Mouse (Mus musculus) cortical plate, adult 2 months (tissue): ENCODE results near the gene Gm9112. TPM values are rescaled to one million over a fixed set of nuclear protein-coding genes. Genes with fewer than 3 reads are reported as not detected.
A peak's percentile ranks its signal among the peaks of the same experiment; 100 is the strongest.
"Not testable (repeated sequence)": the region's sequence is repeated elsewhere in the genome, so short reads cannot be mapped to it uniquely, and the experiment has no call there.

Experiments used
- H3K27ac ChIP-seq: fragments of 200-500 bp; 2 replicates; pipeline ENCODE4 v1.5.1; 2012; ENCODE audit warnings: low read length, control low read depth, inconsistent platforms; ENCODE audit not compliant: insufficient read depth
- H3K4me1 ChIP-seq: fragments of 200-500 bp; 2 replicates; pipeline ENCODE4 v1.6.1; 2011; ENCODE audit warnings: low read length; ENCODE audit not compliant: control insufficient read depth, insufficient read depth
- H3K4me3 ChIP-seq: fragments of 200-500 bp; 2 replicates; pipeline ENCODE4 v1.5.1; 2011; ENCODE audit warnings: mild to moderate bottlenecking, low read length, control low read depth; ENCODE audit not compliant: insufficient read depth
- CTCF ChIP-seq: fragments of 200-500 bp; IDR thresholded peaks from 2 replicates; pipeline ENCODE4 v1.5.1; 2011; ENCODE audit warnings: mild to moderate bottlenecking, control low read depth, low read length; ENCODE audit not compliant: insufficient read depth; ENCODE audit errors: extremely low read depth
- POLR2A ChIP-seq: fragments of 200-500 bp; IDR thresholded peaks from 2 replicates; pipeline ENCODE4 v1.6.1; 2011; ENCODE audit warnings: mild to moderate bottlenecking, low read length, control low read depth; ENCODE audit not compliant: insufficient read depth; ENCODE audit errors: extremely low read depth
- polyA plus RNA-seq: library from polyadenylated mRNA; depleted of rRNA; stranded (reverse); fragments of >200 nt; gene quantifications from 2 replicates; pipeline ENCODE4 v1.2.3, GENCODE M21; 2012; rRNA removed

Gene Gm9112
- not detected in 2 replicates for polyA plus RNA-seq

- H3K4me1 ChIP-seq, H3K4me3 ChIP-seq, H3K27ac ChIP-seq: not testable (repeated sequence)
Measured at GRCm38 (mm10) chrX:102707535-102707934, at the start of gene Gm9112, which contains the start of gene Dmrtc1b. TSS of gene Gm9112 (minus strand) at chrX:102707635. TSS of gene Dmrtc1b (plus strand) at chrX:102707865.

GRCm38 (mm10) chrX:102724226-102724625 lies 16.8 kb upstream of the Gm9112 start:
- H3K4me1 ChIP-seq, H3K4me3 ChIP-seq, H3K27ac ChIP-seq: not testable (repeated sequence)

- H3K27ac ChIP-seq, H3K4me3 ChIP-seq, H3K4me1 ChIP-seq: not testable (repeated sequence)
Measured at GRCm38 (mm10) chrX:102700636-102701035, 6.8 kb downstream of the Gm9112 start.

- H3K4me1 ChIP-seq, H3K27ac ChIP-seq, H3K4me3 ChIP-seq: not testable (repeated sequence)
- TF ChIP-seq CTCF: 0 out of 2 replicates have a peak, but pooled peaks have one; percentile 11
Measured at GRCm38 (mm10) chrX:102689252-102689651, 18.2 kb downstream of the Gm9112 start.

DNA sequence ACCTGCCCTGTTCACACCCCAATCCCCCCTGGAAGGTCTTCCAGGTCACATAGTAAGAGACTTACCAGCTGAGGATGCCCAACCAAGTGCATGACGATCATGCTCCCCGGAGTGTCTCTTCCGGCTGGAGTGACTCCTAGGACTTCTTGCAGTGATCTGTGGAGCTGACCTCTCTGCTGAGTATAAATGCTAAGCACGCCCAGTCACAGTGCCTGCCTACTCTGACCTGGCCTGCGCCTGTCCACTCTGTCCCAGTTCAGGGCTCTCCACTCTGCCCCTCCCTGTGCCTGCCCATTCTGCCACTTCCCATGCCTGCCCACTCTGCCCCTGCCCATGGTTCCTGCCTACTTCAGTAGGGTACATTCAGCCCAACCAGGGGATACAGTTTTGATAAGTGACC lies 20.6 kb downstream of the Gm9112 start, which contains the start of gene Gm3880:
Gene Gm3880, minus strand, starts transcription at position 101 of the 400 bp plus-strand sequence.
- H3K4me3 ChIP-seq, H3K27ac ChIP-seq, H3K4me1 ChIP-seq: not testable (repeated sequence)

DNA sequence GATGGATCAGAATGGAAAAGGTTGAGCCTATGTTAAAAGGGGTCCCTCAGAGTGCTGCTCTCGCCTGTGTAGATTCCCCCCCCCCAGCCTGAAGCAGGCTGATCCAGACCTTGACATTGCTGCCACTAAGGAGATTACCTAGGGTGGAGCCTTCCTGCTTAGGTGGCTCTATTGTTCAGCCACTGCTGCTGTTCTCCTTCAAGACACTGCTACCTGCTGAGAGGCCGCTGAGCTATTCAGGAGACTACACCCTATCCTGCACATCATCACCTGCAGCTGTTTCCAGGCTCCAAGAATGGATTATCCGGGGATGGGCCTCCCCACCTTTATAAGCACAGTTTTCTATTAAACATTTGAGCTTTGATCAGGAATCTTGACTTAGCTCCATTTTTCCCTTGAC lies 22.7 kb downstream of the Gm9112 start:
- H3K4me1 ChIP-seq, H3K4me3 ChIP-seq, H3K27ac ChIP-seq: not testable (repeated sequence)

- no peaks in the 10 kb centered on the region for H3K4me1 ChIP-seq
- no peak overlapping the region for H3K4me3 ChIP-seq
- no peak overlapping the region for H3K27ac ChIP-seq
- no peak for TF ChIP-seq CTCF
- no peak for TF ChIP-seq POLR2A
Measured at GRCm38 (mm10) chrX:102666641-102667040, 40.8 kb downstream of the Gm9112 start.

DNA sequence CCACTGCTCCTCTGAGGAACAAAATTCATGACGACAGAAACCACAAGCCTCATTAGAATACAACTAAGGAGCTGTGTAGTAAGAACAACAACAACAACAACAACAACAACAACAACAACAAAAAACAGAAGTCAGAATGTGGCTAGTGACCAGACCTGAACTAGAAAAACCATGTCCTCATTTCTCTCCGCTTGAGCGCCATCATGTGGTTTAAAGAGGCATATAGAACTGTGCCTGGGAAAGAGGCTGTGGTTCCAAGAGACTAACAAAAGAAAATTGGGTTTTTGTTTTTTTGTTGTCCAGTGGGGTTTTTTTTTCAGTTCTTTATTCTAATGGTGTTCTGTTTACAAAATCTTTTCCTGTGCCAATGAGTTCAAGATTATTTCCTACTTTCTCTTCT lies 46.7 kb downstream of the Gm9112 start:
- H3K4me1 ChIP-seq: no peaks in the 10 kb centered on the region
- no peak overlapping the region for H3K27ac ChIP-seq
- TF ChIP-seq POLR2A (no peak), CTCF (0 out of 2 replicates have a peak, but pooled peaks have one; percentile 33)
- no peak overlapping the region for H3K4me3 ChIP-seq

Other genes starting within 250 kb of the Gm9112 start
- 12.7 and 14.4 TPM in 2 replicates for gene Hdac8, start 202.3 kb downstream of the Gm9112 start, polyA plus RNA-seq
- 15.2 and 15.6 TPM in 2 replicates for gene Phka1, start 63.4 kb downstream of the Gm9112 start, polyA plus RNA-seq
- gene Gm3880, start 20.7 kb downstream of the Gm9112 start, polyA plus RNA-seq: not detected in 2 replicates
- not detected in 2 replicates for gene Dmrtc1b, start 230 bp upstream of the Gm9112 start, polyA plus RNA-seq
- gene Dmrtc1c1, start 95.3 kb upstream of the Gm9112 start, polyA plus RNA-seq: not detected in 2 replicates
- not detected in 2 replicates for gene Dmrtc1c2, start 147.0 kb upstream of the Gm9112 start, polyA plus RNA-seq
- gene 1700031F05Rik, start 160.3 kb upstream of the Gm9112 start, polyA plus RNA-seq: not detected in 2 replicates
- 7.9 and 8.6 TPM in 2 replicates for gene Dmrtc1a, start 201.1 kb upstream of the Gm9112 start, polyA plus RNA-seq
- gene 1700011M02Rik, start 201.3 kb upstream of the Gm9112 start, polyA plus RNA-seq: not detected in 2 replicates
- not detected in 2 replicates for gene 1700018G05Rik, start 220.7 kb upstream of the Gm9112 start, polyA plus RNA-seq